Mouse (Mus musculus): ENCODE measurements around the gene Slc12a9.

DNA sequence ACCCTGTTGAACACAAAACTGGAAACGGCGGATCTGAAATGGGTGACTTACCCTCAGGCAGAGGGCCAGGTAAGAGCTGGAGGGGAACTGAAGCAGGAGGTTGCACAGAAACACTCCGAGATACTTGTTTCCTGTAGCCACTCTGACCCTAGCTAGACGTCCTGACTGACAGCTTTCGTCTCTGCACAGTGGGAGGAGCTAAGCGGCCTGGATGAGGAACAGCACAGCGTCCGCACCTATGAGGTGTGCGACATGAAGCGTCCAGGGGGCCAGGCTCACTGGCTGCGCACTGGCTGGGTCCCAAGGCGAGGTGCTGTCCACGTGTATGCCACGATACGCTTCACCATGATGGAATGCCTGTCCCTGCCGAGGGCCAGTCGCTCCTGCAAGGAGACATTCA, 20.7 kb upstream of the Slc12a9 start:
- TF ChIP-seq POLR2A (IDR thresholded peaks at IDR 0.05; ENCODE audit: low read depth, low read length) (no peak), CTCF (IDR thresholded peaks at IDR 0.05; ENCODE audit: extremely low read depth, insufficient read depth, insufficient read length, insufficient replicate concordance) (no peak)

Measured in spleen, adult 2 months (tissue).